Mouse (Mus musculus) neural tube, embryonic 11.5 days (tissue): ENCODE measurements around the gene Gm20388. TPM values are rescaled to one million over a fixed set of nuclear protein-coding genes. Genes with fewer than 3 reads are reported as not detected.
A peak's percentile ranks its signal among the peaks of the same experiment; 100 is the strongest.

ENCODE experiments used
- ATAC-seq: fragments of 200-750 bp; cut with Nextera tagmentation; 2 replicates; pipeline ENCODE4 v1.8.0; 2017; ENCODE audit warnings: moderate number of reproducible peaks, mild to moderate bottlenecking, moderate TSS enrichment, moderate library complexity; ENCODE audit not compliant: insufficient read depth, low FRiP score, low TSS enrichment
- DNase-seq: peaks from one replicate; pipeline ENCODE4 v3.0.0-alpha.2; 2015; ENCODE audit warnings: low spot score
- H3K27ac ChIP-seq: fragments of 300-500 bp; sonication (generic); 2 replicates; pipeline ENCODE4 v1.5.1; 2014; ENCODE audit warnings: low read depth, mild to moderate bottlenecking, low read length
- H3K27me3 ChIP-seq: fragments of 300-500 bp; sonication (generic); 2 replicates; pipeline ENCODE4 v1.6.1; 2014; ENCODE audit warnings: mild to moderate bottlenecking, low read length, mixed read lengths; ENCODE audit not compliant: control insufficient read depth, insufficient read depth
- H3K36me3 ChIP-seq: fragments of 300-500 bp; sonication (generic); 2 replicates; pipeline ENCODE4 v1.6.1; 2014; ENCODE audit warnings: mild to moderate bottlenecking, low read length, moderate library complexity, mixed read lengths; ENCODE audit not compliant: control insufficient read depth, insufficient read depth
- H3K4me1 ChIP-seq: fragments of 300-500 bp; sonication (generic); 2 replicates; pipeline ENCODE4 v1.6.1; 2014; ENCODE audit warnings: low read length, mixed read lengths; ENCODE audit not compliant: control insufficient read depth, insufficient read depth
- H3K4me2 ChIP-seq: fragments of 300-500 bp; sonication (generic); 2 replicates; pipeline ENCODE4 v1.6.1; 2014; ENCODE audit warnings: low read depth, mild to moderate bottlenecking, moderate library complexity
- H3K4me3 ChIP-seq: fragments of 300-500 bp; sonication (generic); 2 replicates; pipeline ENCODE4 v1.5.1; 2014; ENCODE audit warnings: low read depth, low read length
- H3K9ac ChIP-seq: fragments of 300-500 bp; sonication (generic); 2 replicates; pipeline ENCODE4 v1.6.1; 2014; ENCODE audit warnings: mild to moderate bottlenecking, low read length
- H3K9me3 ChIP-seq: fragments of 300-500 bp; sonication (generic); 2 replicates; pipeline ENCODE4 v1.6.1; 2016; ENCODE audit warnings: low read length; ENCODE audit not compliant: control insufficient read depth
- WGBS: fragments of 180-500 bp; shearing (Covaris S2); extraction: QIAGEN DNeasy Blood & Tissue Kit; methylation state at CpG from one replicate; pipeline ENCODE4 v1.1.7; 2014; 5-methylcytosine and 5-hydroxymethylcytosine counted together
- polyA plus RNA-seq: library from polyadenylated mRNA; unstranded; fragments of >200 nt; fragmentation: Nextera tagmentation; extraction: Ambion mirVana; gene quantifications from 2 replicates; pipeline ENCODE4 v1.2.1, GENCODE M21; 2014

The Gm20388 gene
- polyA plus RNA-seq, 1 experiment from 2014 or later = not detected

GRCm38 (mm10) chr8:120298601-120299532, 388.2 kb downstream of the Gm20388 start:
- no peak overlapping the region for H3K9ac ChIP-seq
- peaks cover 75% of the 10 kb centered on the region for H3K4me1 ChIP-seq

GRCm38 (mm10) chr8:120300601-120301141, 390.0 kb downstream of the Gm20388 start:
- Histone ChIP-seq H3K36me3 (no peaks in the 10 kb centered on the region), H3K4me2 (0 out of 2 replicates have a peak overlapping the region, but pooled peaks have one; percentile 11), H3K9ac (peak overlapping the region; percentile 19), H3K4me3 (no peak overlapping the region), H3K27me3 (no peaks in the 10 kb centered on the region), H3K4me1 (peaks cover 66% of the 10 kb centered on the region), H3K9me3 (no peaks in the 10 kb centered on the region), H3K27ac (peak overlapping the region; percentile 55; the same call in 1 of the 2 replicates)
- 4% methylated on average over 13 of the region's 13 CpGs for WGBS
- no peak for ATAC-seq
- DNase-seq = peak; percentile 80

More at GRCm38 (mm10) chr8:120298601-120299532, 388.2 kb downstream of the Gm20388 start:
- peak; percentile 60 for ATAC-seq
- peak overlapping the region; percentile 28 for H3K4me2 ChIP-seq
- no peaks in the 10 kb centered on the region for H3K36me3 ChIP-seq
- H3K27me3 ChIP-seq = no peaks in the 10 kb centered on the region
- H3K9me3 ChIP-seq = no peaks in the 10 kb centered on the region
- peak overlapping the region; percentile 83 for H3K27ac ChIP-seq
- 27% methylated on average over 22 of the region's 22 CpGs for WGBS
- peak; percentile 88 for DNase-seq
- H3K4me3 ChIP-seq = no peak overlapping the region

- no peak for ATAC-seq
- H3K4me2 ChIP-seq = no peak overlapping the region
- peak overlapping the region; percentile 9 for H3K27ac ChIP-seq
- DNase-seq = no peak
- 69% methylated on average over 11 of the region's 11 CpGs for WGBS
- no peaks in the 10 kb centered on the region for H3K36me3 ChIP-seq
- H3K9ac ChIP-seq = peak overlapping the region; percentile 24; the same call in 1 of the 2 replicates
- peaks cover 52% of the 10 kb centered on the region for H3K4me1 ChIP-seq
- H3K27me3 ChIP-seq = no peaks in the 10 kb centered on the region
- no peaks in the 10 kb centered on the region for H3K9me3 ChIP-seq
- no peak overlapping the region for H3K4me3 ChIP-seq
Measured at GRCm38 (mm10) chr8:120302941-120303675, 392.5 kb downstream of the Gm20388 start.

GRCm38 (mm10) chr8:120304097-120304496, 393.5 kb downstream of the Gm20388 start:
- WGBS = 26% methylated on average over 9 of the region's 9 CpGs

GRCm38 (mm10) chr8:120305800-120306385, 395.3 kb downstream of the Gm20388 start:
- no peak for DNase-seq
- Histone ChIP-seq H3K36me3 (no peaks in the 10 kb centered on the region), H3K4me1 (peaks cover 47% of the 10 kb centered on the region), H3K27ac (no peak overlapping the region), H3K9me3 (no peaks in the 10 kb centered on the region), H3K27me3 (no peaks in the 10 kb centered on the region), H3K4me2 (no peak overlapping the region), H3K9ac (no peak overlapping the region), H3K4me3 (no peak overlapping the region)
- WGBS = 79% methylated on average over 10 of the region's 10 CpGs
- ATAC-seq = no peak

More at GRCm38 (mm10) chr8:120304097-120304496, 393.5 kb downstream of the Gm20388 start:
- Histone ChIP-seq H3K4me2 (no peak overlapping the region), H3K9ac (peak overlapping the region; percentile 1; the same call in 1 of the 2 replicates), H3K36me3 (no peaks in the 10 kb centered on the region), H3K4me1 (peaks cover 52% of the 10 kb centered on the region), H3K4me3 (no peak overlapping the region), H3K27me3 (no peaks in the 10 kb centered on the region), H3K9me3 (no peaks in the 10 kb centered on the region), H3K27ac (peak overlapping the region; percentile 9)
- ATAC-seq (no peak), DNase-seq (no peak)

- Histone ChIP-seq H3K9me3 (no peaks in the 10 kb centered on the region), H3K4me3 (no peak overlapping the region), H3K4me1 (peaks cover 44% of the 10 kb centered on the region), H3K9ac (peak overlapping the region; percentile 35), H3K27me3 (no peaks in the 10 kb centered on the region), H3K36me3 (no peaks in the 10 kb centered on the region), H3K4me2 (no peak overlapping the region), H3K27ac (peak overlapping the region; percentile 49; the same call in 1 of the 2 replicates)
- DNase-seq (peak; percentile 70), ATAC-seq (peak; percentile 27; the same call in 1 of the 2 replicates)
- 6% methylated on average over 16 of the region's 16 CpGs for WGBS
Measured at GRCm38 (mm10) chr8:120307103-120307502, 396.5 kb downstream of the Gm20388 start.

GRCm38 (mm10) chr8:120307528-120307927, 396.9 kb downstream of the Gm20388 start:
- no peak overlapping the region for H3K4me2 ChIP-seq
- 43% methylated on average over 11 of the region's 11 CpGs for WGBS
- no peaks in the 10 kb centered on the region for H3K36me3 ChIP-seq
- ATAC-seq = no peak
- no peaks in the 10 kb centered on the region for H3K9me3 ChIP-seq
- DNase-seq = no peak
- H3K4me1 ChIP-seq = peaks cover 44% of the 10 kb centered on the region
- H3K27me3 ChIP-seq = no peaks in the 10 kb centered on the region
- peak overlapping the region; percentile 17; the same call in 1 of the 2 replicates for H3K27ac ChIP-seq
- H3K9ac ChIP-seq = peak overlapping the region; percentile 35
- H3K4me3 ChIP-seq = no peak overlapping the region

- H3K27ac ChIP-seq = peak overlapping the region; percentile 21; the same call in 1 of the 2 replicates
Measured at GRCm38 (mm10) chr8:120308131-120308530, 397.5 kb downstream of the Gm20388 start.

More at GRCm38 (mm10) chr8:120308131-120308530, 397.5 kb downstream of the Gm20388 start:
- WGBS = 33% methylated on average over 8 of the region's 8 CpGs
- H3K27me3 ChIP-seq = no peaks in the 10 kb centered on the region
- H3K4me3 ChIP-seq = no peak overlapping the region
- ATAC-seq = no peak
- no peak overlapping the region for H3K4me2 ChIP-seq
- H3K9ac ChIP-seq = no peak overlapping the region
- peaks cover 44% of the 10 kb centered on the region for H3K4me1 ChIP-seq
- no peaks in the 10 kb centered on the region for H3K36me3 ChIP-seq
- no peak for DNase-seq
- H3K9me3 ChIP-seq = no peaks in the 10 kb centered on the region
